Mouse (Mus musculus): ENCODE measurements at regions not wholly inside any gene's neighbourhood (a gene's known extent, or its start where the extent isn't known, plus 50 kb on each side); places are given as distances from the start of the nearest gene placed in this dataset.

GRCm38 (mm10) chr6:144940871-144941380 lies 135.1 kb downstream of the Bcat1 start:
- no peak for TF ChIP-seq CTCF (IDR thresholded peaks at IDR 0.05 in 2 of 3, conservative IDR thresholded peaks at IDR 0.05 in 1 of 3; ENCODE audit: control insufficient read depth in 1 of 3, insufficient read depth in 1 of 3, low read depth in 2 of 3, low read length in 3 of 3, poor library complexity in 1 of 3, severe bottlenecking in 1 of 3)
- no peak for TF ChIP-seq ZMIZ1 (IDR thresholded peaks at IDR 0.05; ENCODE audit: low read depth, low read length)
- no peak for TF ChIP-seq BHLHE40 (IDR thresholded peaks at IDR 0.05; ENCODE audit: borderline replicate concordance, low read depth, low read length)
- TF ChIP-seq POLR2A (IDR thresholded peaks at IDR 0.05; ENCODE audit: control insufficient read depth in 1 of 2, insufficient read depth in 1 of 2, low read depth in 1 of 2, low read length in 2 of 2, poor library complexity in 1 of 2): no peak
- no peak for TF ChIP-seq EP300 (IDR thresholded peaks at IDR 0.05; ENCODE audit: low read depth in 1 of 2, low read length in 2 of 2)
- no peak for TF ChIP-seq HCFC1 (IDR thresholded peaks at IDR 0.05; ENCODE audit: low read depth, low read length)
- no peak for TF ChIP-seq MXI1 (IDR thresholded peaks at IDR 0.05; ENCODE audit: low read depth, low read length)
- no peak for TF ChIP-seq RCOR1 (IDR thresholded peaks at IDR 0.05; ENCODE audit: low read depth, low read length)
- no peak for TF ChIP-seq ZKSCAN1 (IDR thresholded peaks at IDR 0.05; ENCODE audit: low read depth, low read length)
- no peak for TF ChIP-seq ZC3H11A (IDR thresholded peaks at IDR 0.05; ENCODE audit: low read depth, low read length)
- TF ChIP-seq CHD1 (IDR thresholded peaks at IDR 0.05; ENCODE audit: low read depth, low read length): no peak
- TF ChIP-seq E2F4 (IDR thresholded peaks at IDR 0.05; ENCODE audit: borderline replicate concordance, low read depth, low read length): no peak
- no peak for TF ChIP-seq MAZ (IDR thresholded peaks at IDR 0.05; ENCODE audit: low read depth, low read length)
